Mouse (Mus musculus) urinary bladder, adult 18-20 months (tissue): ENCODE data around the gene Pom121l2.
A peak's percentile ranks its signal among the peaks of the same experiment; 100 is the strongest.

Experiments
- DNase-seq, 2 experiments: peaks; one replicate each; pipeline ENCODE4 v3.0.0; 2022; ENCODE audit warnings: low spot score in 2 of 2, mixed read lengths in 2 of 2

Pom121l2 gene

DNA sequence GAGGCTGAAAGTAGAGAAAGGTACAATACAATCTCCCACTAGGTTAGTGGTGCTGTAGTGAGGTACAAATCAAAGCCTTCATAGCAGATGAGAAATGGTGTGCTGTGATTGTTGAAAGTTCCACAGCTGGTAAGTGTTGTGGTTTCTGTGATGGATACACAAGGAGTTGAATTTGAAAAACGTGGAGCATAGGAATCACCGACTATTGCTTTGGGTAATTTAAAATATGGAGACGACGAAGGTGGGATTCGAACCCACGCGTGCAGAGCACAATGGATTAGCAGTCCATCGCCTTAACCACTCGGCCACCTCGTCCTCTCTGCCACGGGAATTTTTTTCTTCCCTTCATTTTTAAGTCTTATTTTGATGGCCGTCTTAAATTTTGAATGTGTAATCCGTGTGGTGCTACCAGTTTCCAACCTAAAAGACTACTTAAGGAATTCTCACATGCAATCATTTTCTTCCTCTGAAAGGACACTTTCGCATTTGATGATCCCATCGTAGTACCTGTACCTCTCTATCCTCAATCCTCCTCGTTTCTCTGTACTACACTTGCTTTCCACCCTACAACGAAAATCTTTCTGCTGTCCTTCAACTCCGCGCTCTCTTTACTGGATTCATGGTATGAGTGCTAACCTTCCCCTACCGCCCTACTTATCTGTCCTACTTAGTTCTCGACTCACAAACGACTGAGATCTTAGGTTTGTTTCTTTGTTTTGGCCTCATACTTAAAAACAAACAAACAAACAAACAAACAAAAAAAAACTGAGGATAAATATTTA is 13.2 kb downstream of the Pom121l2 start:
- DNase-seq: no peak

DNA sequence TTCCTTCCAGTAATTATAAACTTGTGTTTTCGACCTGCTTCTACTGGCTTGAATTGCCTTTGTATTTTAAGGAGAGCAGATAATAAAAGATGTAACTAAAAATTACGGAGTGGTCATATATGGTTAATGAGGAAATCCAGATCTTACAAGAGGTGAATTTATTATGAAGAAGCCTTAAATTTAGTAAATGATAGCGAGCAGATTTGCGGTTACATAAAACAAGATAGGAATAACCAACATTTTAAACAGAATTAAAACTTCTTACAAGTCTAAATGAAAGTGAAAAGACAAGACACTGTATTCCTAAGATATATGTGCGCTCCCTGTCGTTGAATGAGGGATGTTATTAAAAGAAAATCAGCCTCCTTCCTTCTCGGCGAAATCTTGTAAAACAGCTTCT is 13.9 kb downstream of the Pom121l2 start:
- no peak for DNase-seq

DNA sequence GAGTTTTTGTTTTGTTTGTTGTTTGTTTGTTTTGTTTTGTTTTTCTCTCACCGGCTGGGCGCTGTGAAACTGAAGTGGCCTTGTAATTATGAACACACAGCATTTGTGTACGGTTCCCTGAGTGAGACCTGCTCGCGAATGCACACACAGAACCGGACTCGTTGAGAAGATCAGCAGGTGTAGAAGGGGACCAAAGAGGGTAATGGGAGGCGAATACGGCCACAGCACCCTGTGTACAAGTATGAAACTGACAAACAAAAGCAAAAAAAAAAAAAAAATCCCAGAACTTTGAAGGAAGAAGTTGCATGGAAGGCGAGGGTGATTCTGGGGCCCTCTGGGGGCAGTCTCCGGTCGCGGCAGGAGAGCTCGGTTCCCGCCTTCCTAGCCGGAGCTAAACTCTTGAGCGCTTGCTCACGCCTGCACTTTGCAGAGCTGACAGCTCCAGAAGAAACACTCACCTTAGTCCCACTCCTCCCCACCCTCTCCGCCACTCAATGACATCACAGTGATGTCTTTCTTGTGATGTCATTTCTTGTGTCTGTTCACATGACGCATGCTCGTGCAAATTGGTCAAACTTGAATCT is 14.4 kb downstream of the Pom121l2 start:
- DNase-seq: no peak

DNA sequence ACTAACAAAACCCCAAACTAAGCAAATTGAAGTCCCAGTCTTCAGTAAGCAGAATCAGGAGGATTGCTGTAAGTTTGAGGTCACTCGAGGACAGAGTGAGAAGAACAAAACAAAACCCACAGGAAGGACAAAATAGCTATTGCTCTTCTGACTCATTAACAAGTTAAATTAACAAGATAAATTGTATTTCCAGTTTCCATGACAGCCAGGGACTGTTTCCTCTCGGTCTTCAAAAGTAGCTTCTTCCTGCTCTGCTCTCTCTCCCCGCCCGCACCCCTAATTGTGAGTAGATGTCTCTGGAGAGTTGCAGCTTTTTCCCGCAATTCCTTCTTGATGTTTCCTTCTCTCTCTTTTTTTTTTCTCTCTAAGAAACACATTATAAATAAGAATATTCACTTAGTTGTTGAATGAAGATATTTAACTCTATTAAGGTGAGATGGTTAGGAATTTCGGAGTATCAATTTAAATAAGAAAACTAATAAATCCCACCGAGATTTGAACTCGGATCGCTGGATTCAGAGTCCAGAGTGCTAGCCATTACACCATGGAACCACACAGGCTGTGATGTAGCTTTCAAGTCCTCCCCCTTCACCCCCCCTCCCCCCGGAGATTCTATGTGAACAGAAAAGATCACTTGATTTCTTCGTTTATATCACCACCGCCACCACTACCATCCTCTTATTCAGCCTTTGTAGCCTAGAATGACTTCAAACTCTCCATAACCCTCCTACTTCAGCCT is 15.3 kb downstream of the Pom121l2 start:
- DNase-seq: no peak

DNA sequence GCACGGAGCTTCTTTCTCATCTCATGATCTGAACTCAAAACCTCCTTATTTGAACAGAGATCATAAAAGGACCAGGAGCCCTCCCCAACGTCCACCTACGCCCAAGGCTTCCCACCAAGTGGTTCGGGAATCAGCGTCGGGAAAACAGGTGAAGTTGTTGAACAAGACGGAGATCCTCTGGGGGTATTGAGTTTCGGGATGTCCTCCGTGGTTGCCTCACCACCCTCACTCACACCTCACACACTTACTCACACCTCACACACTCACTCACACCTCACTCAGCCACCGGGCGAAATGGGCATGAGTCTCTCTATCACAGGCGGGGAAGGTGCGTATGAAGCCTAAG is 15.8 kb downstream of the Pom121l2 start:
- no peak for DNase-seq

DNA sequence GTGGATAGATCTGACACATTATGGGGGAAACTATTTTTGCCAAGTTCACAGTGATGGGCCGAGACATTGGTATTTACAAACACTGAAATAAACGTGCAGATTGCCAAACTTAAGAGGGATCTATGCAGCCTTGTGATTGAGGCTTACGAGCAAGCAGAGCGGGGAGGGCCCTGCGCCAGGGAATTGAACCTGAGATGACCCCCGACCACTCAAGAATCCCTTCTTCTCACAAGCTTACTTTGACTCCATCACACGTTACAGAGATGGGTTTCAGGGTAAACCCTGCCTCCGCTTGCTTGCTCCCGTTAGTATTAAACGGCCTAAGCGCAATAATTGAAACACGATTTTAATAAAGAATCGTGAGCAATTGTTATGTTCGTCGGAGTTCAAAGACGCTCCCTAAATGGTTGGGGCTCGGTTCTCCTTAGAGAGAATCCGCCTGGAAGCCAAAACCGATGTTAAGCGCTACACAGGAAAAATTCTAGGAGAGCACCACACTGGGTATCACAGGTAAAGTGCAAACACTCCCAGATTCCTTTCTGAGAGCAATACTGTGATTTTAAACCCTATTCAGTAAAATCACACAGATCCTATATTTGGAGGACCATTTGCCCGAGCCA is 16.3 kb downstream of the Pom121l2 start:
- DNase-seq: no peak

DNA sequence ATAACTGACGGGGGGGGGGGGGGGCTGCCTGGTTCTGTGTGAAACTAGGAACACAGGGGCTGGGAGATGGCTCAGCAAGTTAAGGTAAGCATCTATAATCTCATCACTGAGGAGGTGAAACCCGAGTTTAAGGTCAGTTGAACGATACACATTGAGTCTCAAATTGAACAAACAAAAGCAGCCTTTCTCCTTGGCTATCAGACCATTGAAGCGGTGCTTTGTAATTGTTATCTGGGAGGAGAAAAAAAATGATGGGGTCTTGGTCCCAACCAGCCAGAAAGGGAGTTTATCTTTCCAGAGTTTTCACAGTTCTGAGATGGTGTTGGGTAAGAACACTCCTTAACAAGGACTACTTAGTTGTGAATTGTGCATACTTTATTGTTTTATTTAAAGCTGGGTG is 16.8 kb downstream of the Pom121l2 start:
- no peak for DNase-seq

DNA sequence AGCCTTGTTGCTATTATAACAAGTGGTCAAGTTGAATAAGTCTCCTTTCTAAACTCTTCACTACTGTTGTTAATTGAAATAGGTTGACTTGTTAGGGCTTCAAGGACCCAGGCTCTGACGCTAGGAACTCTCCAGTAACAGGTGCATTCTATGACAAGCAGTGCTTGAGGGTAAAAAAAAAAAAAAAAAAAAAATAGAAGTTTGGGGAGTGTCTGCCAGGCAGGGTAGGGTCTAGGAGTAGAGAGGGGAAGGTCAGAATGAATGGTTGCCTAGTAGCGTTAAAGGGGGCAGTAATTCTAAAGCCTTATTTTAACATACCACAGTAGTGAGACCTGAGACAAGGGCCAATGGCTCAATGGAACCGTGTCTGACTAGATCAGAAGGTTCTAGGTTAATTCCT is 17.4 kb downstream of the Pom121l2 start:
- DNase-seq: no peak

DNA sequence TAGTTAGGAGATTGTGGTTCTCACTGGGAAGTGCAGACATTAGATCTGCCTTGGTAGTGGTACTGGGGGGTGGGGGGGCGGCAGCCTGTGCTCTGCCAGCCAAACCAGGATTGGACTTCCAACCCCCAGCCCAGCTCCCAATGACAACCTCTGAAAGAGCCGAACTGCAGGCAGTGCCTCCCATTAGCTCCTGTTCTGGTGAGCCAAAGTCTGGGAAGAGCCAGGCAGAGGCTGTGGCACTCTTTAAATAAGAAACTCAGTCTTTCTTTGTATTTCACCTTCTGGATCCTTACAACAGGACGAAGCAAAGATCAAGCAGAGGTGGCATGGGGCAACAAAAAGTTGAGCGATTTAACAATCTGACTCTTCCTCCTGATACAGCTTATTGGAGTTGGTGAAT is 18.2 kb downstream of the Pom121l2 start:
- no peak for DNase-seq

DNA sequence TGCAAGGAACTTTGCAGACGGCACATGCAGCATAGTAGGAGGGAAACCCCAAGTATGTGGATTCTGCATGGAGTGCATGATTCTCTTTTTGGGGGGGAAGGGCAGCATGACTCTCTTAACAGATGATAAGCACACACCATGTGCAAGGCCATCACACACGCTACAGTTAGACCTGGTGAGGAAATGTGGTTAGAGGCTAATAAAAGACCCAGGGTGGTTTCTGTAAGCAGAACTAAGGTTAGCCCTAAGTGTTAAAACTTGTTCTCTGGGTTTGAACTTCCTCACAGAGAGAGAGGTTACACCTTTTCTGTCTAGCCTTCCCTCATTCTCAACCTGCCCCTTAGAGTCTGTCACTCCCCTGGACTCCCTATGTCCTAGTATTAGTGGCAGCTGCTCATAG is 20.4 kb downstream of the Pom121l2 start:
- DNase-seq: no peak

DNA sequence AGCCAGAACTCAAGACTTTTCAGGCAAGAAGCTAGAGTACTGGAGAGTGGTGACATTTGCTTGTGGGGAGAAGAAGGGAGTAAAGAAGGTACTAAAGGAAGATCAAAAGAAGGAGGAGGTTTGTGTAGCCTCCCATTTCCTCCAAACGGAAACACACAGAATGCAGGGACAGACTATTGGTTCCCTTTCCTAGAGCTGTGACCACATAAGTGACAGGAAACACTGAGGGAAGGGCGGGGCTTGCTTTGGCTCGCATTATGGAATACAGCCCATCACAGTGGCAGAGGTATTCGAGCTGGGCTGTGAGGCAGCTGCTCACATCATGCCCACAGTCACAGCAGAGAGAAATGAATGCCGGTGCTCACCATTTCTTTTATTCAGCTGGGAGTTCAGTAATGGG is 20.8 kb downstream of the Pom121l2 start:
- no peak for DNase-seq

DNA sequence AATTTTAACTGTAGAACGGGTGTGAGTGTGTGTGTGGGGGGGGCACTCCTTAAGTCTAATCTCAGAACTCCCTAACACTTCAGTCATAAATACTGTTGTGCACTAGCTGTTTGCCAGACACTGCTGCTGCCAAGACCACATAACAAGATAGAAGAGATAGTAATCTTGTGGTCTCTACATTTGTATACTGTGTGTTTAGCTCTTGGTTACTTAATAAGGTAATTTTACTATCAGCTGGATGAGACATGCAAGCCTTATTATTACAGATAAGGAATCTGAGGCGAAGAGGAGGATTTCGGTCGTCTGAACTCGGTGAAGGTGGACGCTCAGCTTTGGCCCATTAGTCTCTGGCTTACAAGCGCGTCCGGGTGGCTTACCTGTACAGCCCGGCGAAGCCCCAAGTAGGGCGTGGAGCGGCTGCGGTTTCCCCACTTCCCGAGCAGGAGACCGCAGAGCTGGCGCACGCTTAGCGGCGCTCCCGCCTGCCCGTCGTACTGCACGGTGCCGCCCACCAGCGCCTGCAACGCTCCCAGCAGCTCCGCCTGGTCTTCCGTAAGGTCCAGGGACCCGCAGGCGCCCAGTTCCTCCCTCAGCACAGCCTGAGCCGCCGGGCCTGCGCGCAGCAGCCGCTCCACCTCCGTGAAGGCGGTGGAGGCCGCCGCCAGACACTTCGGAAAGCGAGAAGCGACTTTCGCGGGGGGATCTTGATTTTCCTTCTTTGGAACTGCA is 24.8 kb downstream of the Pom121l2 start:
- peak in 1 of 2 experiments; percentile 68 for DNase-seq

DNA sequence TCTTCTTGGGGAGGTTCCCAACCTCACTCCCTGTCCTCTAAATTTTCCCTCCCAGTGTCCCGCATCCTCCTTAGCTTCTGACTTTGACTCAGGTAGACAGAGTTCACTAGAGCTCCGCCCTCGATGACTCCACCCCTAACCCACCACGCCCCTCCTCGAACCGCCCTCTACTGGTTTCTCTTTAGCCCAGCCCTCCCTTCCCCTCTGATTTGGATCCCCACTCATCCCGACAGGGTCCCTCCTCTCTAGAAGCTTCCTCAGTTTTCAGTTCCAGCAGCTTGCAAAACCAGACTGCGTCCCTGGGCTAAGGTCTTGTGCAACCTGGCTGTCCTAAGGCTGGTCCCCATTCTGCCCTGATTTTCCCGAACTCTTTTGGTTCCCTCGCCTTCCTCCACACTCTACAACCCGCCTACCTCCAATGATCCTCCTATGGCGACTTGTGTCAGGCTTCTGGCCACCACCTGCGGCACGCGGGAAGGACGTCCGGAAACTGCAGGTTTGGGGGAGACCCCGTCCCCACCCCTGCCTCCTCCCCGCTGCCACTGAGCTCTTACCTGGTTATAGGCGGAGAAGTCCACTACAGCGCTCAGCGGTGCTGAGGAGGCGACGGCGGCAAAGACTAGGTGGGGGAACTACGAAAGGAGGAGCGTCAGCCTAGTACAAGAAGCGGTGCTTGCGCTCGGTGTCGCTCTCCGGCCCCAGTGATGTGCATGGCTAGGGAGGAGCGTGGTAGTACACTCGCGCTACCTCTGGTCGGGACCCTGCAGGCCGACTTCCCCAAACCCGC is 25.5 kb downstream of the Pom121l2 start:
- peak in 1 of 2 experiments; percentile 27 for DNase-seq

DNA sequence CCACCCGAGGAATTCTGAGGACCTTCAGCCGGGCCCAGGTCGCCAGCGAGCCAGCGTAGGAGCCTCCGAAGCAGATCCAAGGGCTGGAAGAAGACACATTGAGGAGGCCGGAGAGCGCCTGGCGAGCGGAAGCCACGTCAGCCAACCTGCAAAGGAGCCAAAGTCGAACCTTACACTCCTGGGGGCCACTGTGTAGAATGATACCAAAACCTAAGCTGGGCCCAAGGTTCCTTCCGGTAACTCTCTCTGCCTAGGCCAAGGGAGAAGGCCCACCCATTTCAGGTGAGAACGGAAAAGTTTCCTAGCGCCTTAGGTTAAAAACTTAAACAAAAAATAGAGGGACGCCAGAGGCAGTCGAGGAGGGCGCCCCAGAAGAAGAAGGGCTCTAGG is 26.1 kb downstream of the Pom121l2 start:
- DNase-seq: no peak

DNA sequence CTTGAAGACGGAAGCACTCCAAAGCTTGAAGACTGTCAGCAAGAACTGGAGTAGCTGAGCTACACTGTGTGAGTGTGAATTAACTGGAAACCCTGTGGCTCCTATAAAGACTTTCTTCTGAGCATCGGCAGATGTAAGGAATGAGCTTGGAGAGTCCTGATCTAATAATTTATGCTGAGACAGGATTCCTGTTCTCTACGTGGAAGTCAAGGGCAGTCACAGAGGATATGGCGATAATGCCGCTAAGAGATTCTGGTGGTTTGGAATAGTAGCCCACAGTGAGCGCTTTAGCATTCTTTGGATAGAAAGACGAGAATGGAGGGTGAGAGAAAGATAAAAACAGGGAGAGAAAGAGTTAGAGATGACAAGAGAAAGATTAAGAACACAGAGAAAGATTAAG is 26.9 kb downstream of the Pom121l2 start:
- no peak for DNase-seq

DNA sequence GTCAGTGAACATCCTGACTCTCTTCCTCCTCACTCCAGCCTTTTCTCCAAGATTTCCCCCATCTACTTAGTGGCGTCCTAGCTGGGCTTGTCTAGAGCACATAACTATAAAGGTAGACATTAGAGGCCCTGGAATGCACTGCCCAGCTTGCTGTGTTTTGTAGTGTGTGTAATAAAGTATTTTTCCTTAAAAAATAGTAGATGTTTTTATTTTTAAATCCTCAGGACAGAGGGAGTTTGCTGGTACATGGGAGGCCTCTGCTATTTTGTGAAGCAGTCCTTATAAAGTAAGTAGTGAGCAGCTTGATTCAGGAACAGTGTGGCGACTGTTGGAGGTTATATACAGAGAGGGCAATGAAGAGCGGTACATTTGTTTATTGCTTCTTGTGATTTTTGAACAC is 27.7 kb downstream of the Pom121l2 start:
- no peak for DNase-seq

DNA sequence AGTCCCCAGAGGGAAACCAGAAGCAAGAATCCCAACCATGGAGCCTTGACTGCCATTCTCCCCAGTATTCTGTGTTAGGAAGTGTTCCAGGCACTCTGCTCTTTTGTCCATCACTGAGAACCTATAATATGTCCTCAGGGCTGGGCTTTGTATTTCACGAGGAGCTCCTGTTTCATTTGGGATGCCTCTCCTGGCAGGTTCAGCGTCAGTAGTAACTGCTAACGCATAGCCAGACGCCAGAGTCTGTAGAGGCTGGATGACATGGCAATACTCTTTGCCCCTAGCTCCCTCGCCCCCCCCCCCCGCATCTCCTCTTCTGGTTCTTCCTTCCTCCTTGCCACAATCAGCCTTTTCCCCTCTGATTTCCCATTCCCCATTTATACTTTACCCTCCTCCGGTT is 28.6 kb downstream of the Pom121l2 start, which contains the start of gene Prss16:
TSS of gene Prss16 (minus strand) at position 101 of the 400 bp plus-strand sequence.
- DNase-seq: no peak

DNA sequence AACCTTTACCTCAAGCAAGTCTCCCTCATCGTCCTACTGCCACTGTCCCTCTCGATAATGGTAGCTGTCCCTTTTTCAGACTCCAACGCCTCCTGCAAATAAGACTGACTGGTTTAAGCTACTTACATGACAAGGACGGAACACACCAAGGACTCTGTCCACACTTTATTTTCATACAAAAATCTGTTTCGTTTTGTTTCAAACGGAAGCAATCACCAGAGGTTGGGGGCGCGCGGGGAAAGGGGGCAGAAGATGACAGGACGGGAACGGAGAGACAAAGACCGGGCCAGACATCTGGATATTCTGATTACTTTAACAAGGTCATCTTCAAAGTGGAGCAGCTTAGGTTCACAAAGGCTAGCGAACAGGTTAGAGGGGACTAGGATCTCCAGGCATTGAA is 32.7 kb downstream of the Pom121l2 start:
- no peak for DNase-seq

DNA sequence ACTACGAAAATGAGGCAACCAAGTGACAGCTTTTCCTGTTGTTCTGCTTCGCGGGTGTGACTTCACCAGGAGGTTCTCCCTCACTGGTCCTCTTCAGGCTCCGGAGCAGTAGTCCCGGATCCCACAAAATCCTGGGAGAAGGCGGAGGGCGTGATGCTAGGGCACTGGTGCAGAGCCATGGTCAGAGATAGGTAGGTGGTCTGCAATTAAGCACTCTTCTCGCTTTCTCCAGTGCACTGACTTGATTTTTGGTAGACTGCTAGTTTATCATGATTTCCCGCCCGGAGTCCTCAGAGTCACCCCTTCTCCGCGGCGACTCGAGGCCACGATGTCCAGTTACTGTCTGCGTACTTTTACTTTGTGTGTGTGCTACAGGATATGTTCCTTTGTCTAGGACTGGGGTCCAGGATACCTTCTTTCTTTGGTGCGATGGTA is 33.4 kb downstream of the Pom121l2 start:
- no peak for DNase-seq

DNA sequence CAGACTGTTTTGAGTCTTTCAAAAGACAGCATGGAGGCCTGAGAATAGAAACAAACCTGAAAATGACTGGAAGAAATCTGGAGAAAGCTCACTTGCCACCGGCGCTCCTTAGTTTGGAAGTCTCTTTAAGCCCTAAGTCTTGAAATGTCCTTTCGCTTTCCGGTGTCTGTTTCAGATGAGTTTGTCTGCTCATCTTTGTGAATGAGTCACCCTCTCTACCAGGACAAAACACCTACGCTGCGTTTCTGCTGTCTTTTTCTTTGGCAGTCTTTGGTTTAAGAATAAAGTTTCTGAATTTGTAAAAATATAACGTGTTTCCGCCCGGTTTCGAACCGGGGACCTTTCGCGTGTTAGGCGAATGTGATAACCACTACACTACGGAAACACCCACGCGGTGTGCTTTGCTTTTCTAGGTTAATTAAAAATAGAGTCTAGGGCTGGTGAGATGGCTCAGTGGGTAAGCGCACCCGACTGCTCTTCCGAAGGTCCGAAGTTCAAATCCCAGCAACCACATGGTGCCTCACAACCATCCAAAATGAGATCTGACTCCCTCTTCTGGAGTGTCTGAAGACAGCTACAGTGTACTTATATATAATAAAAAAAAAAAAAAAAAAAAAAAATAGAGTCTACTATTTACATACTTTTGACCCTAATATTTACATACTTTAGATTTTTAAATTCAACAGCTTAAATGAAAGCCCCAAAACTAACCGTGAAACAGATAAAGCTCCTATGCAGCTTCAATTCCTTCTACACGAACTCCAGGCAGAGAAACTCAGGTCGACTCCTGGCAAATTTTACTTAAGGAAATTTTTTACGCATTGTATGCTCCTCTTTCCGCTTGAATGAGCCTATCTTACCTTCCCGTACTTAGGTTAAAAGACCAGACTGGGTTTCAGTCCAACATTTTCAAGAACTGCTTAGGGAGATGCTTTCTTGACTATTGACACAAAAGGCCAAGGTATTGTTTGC is 34.8 kb downstream of the Pom121l2 start:
- peak in 1 of 2 experiments; percentile 34 for DNase-seq
